Mouse (Mus musculus) stomach, embryonic 15.5 days (tissue): ENCODE measurements around the gene Hmcn1. TPM values are rescaled to one million over a fixed set of nuclear protein-coding genes. Genes with fewer than 3 reads are reported as not detected.

Experiments used
- ATAC-seq: fragments of 200-750 bp; cut with Nextera tagmentation; 2 replicates; pipeline ENCODE4 v1.8.0; 2017; ENCODE audit warnings: low read depth, moderate number of reproducible peaks, moderate TSS enrichment; ENCODE audit not compliant: insufficient read depth, low FRiP score
- H3K27ac ChIP-seq: fragments of 300-500 bp; sonication (generic); 2 replicates; pipeline ENCODE4 v1.5.1; 2015; ENCODE audit warnings: mild to moderate bottlenecking, inconsistent platforms
- H3K27me3 ChIP-seq: fragments of 300-500 bp; sonication (generic); replicated peaks from 2 replicates; pipeline ENCODE4 v1.6.1; 2015; ENCODE audit warnings: inconsistent platforms
- H3K36me3 ChIP-seq: fragments of 300-500 bp; sonication (generic); 2 replicates; pipeline ENCODE4 v1.6.1; 2015; ENCODE audit warnings: inconsistent platforms
- H3K4me1 ChIP-seq: fragments of 300-500 bp; sonication (generic); 2 replicates; pipeline ENCODE4 v1.6.1; 2015; ENCODE audit warnings: inconsistent platforms
- H3K4me2 ChIP-seq: fragments of 300-500 bp; sonication (generic); 2 replicates; pipeline ENCODE4 v1.6.1; 2015; ENCODE audit warnings: mild to moderate bottlenecking, inconsistent platforms
- H3K4me3 ChIP-seq: fragments of 300-500 bp; sonication (generic); replicated peaks from 2 replicates; pipeline ENCODE4 v1.5.1; 2015; ENCODE audit warnings: inconsistent platforms
- H3K9ac ChIP-seq: fragments of 300-500 bp; sonication (generic); 2 replicates; pipeline ENCODE4 v1.6.1; 2015; ENCODE audit warnings: inconsistent platforms
- H3K9me3 ChIP-seq: fragments of 300-500 bp; sonication (generic); 2 replicates; pipeline ENCODE4 v1.6.1; 2016; ENCODE audit warnings: inconsistent platforms
- WGBS: fragments of 180-500 bp; shearing (Covaris S2); methylation state at CpG from one replicate; pipeline ENCODE4 v1.1.7; 2015; 5-methylcytosine and 5-hydroxymethylcytosine counted together
- polyA plus RNA-seq: library from polyadenylated mRNA; unstranded; fragments of >200 nt; fragmentation: Nextera tagmentation; extraction: Ambion mirVana; gene quantifications from 2 replicates; pipeline ENCODE4 v1.2.1, GENCODE M21; 2015

The Hmcn1 gene
- polyA plus RNA-seq: 11.4 and 11.6 TPM in 2 replicates

- no peaks in the 10 kb centered on the region for H3K9me3 ChIP-seq
- peak within 1 kb of the TSS; percentile 73 for H3K27ac ChIP-seq
- peak within 1 kb of the TSS; percentile 53 for H3K4me3 ChIP-seq
- ATAC-seq: peak; percentile 85
- H3K36me3 ChIP-seq: no peaks in the 10 kb centered on the region
- 1% methylated on average over 38 of the region's 38 CpGs for WGBS
- 0 out of 2 replicates have a peak, but pooled peaks cover 3% of the 10 kb centered on the region for H3K4me1 ChIP-seq
- H3K27me3 ChIP-seq: no peaks in the 10 kb centered on the region
- H3K4me2 ChIP-seq: peak within 1 kb of the TSS; percentile 76
- peak within 1 kb of the TSS; percentile 45 for H3K9ac ChIP-seq
Observed at GRCm38 (mm10) chr1:150993162-150994064, at the start of gene Hmcn1. Hmcn1 (minus strand) TSS chr1:150993435.

DNA sequence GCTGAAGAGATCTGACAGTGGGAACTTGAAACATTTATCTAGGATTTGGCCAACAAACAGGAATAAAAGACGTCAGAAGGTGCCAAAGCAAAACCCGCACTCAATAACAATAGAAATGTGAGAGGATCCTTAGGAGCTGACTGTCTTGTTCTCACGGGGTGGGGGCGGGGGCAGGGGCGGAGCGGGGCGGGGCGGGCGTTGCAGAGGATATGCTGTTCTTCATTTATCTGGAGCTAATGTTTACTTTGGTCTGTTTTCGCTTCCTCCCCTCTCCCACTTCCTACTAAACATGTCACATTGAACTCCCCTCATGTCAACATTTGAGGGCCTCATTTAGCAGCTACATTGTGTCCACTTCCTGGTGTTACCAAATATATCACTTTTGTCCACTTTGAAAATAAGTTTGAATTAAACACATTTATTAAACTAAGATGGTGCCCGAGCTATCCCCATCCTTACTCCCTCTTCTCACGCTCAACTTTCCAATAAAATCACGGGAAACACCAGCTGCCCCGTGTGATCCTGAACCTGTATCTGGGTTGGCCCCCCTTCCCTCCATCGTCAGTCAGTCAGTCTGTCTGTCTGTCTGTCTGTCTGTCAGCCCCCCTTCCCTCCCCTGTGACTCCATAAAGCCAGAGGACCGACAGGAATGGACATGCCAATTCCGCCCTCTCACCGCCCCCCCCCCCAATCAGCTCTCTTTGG is 47.9 kb upstream of the Hmcn1 start:
- Histone ChIP-seq H3K27me3 (no peaks in the 10 kb centered on the region), H3K9me3 (no peaks in the 10 kb centered on the region), H3K4me1 (no peaks in the 10 kb centered on the region; the same call in 1 of the 2 replicates), H3K36me3 (no peaks in the 10 kb centered on the region), H3K4me3 (no peak overlapping the region), H3K9ac (no peak overlapping the region), H3K27ac (no peak overlapping the region), H3K4me2 (peak overlapping the region; percentile 19)
- ATAC-seq: 0 out of 2 replicates have a peak, but pooled peaks have one; percentile 53
- WGBS: 30% methylated on average over 18 of the region's 18 CpGs

DNA sequence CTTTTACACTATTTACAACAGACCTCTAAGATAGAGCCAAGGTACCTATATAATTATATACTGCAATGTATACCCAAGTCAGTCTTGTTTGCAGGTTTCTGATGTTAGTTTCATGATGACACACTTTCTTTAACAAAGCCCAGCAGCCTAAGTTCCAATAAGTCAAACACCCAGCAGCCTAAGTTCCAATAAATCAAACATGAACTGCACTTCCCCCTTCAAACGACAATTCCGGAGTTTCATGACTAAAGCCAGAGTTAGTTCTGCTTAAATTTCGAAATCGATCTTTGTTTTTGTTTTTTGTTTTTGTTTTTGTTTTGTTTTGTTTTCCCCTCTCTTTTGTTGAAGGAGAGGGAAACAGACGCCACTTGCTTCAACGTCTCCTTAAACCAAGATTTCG is 47.1 kb upstream of the Hmcn1 start:
- Histone ChIP-seq H3K36me3 (no peaks in the 10 kb centered on the region), H3K9me3 (no peaks in the 10 kb centered on the region), H3K4me3 (no peak overlapping the region), H3K9ac (no peak overlapping the region), H3K27ac (no peak overlapping the region), H3K27me3 (no peaks in the 10 kb centered on the region), H3K4me2 (peak overlapping the region; percentile 19; the same call in 1 of the 2 replicates), H3K4me1 (no peaks in the 10 kb centered on the region; the same call in 1 of the 2 replicates)
- no peak for ATAC-seq
- WGBS: 46% methylated on average over 7 of the region's 7 CpGs

DNA sequence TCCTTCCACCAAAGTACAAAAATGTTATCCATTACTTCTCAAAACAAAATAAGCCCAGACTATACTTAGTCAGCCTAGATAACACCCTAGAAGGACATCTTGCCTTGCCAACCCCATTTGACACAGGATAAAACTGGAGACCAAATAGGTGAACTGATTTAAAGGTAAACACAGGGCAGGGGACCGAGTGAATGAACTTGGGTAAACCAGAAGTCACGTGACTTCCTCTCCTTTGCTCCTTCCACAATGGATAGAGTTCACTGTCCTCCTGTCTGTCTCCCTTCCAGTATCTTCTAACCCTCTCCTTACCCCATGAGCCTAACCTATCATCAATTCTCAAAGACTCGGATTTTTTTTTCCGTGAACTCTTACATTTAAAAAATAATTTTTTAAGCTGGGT is 46.0 kb upstream of the Hmcn1 start:
- H3K4me2 ChIP-seq: no peak overlapping the region
- no peaks in the 10 kb centered on the region for H3K36me3 ChIP-seq
- no peaks in the 10 kb centered on the region for H3K27me3 ChIP-seq
- no peaks in the 10 kb centered on the region for H3K9me3 ChIP-seq
- H3K4me3 ChIP-seq: no peak overlapping the region
- H3K4me1 ChIP-seq: no peaks in the 10 kb centered on the region; the same call in 1 of the 2 replicates
- WGBS: 49% methylated on average over 4 of the region's 4 CpGs
- no peak for ATAC-seq
- H3K9ac ChIP-seq: no peak overlapping the region
- no peak overlapping the region for H3K27ac ChIP-seq

DNA sequence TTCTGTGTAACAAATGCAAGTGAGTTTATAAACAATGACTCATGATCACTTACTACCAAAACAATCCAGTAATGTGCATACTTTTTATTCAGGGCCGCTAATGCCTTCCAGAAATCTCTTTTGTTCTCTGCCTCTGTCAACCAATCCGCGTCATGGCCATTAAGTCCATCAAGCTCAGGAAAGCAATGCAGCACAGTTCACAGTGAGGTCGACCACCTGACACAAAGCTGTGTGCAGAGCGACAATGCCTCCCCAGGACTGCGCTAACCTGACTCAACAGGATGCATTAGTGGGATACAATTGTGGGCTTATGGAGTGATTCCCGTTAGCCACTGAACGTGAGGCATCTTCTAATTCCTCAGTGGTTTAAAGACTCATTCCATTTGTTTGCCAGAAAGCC is 45.3 kb upstream of the Hmcn1 start:
- no peaks in the 10 kb centered on the region for H3K9me3 ChIP-seq
- WGBS: 42% methylated on average over 8 of the region's 8 CpGs

GRCm38 (mm10) chr1:151036405-151036985 is 43.3 kb upstream of the Hmcn1 start:
- 81% methylated on average over 15 of the region's 15 CpGs for WGBS

More for the DNA sequence above, 45.3 kb upstream of the Hmcn1 start:
- no peak for ATAC-seq
- H3K27ac ChIP-seq: no peak overlapping the region
- H3K4me3 ChIP-seq: no peak overlapping the region
- H3K9ac ChIP-seq: no peak overlapping the region
- no peaks in the 10 kb centered on the region for H3K27me3 ChIP-seq
- no peaks in the 10 kb centered on the region; the same call in 1 of the 2 replicates for H3K4me1 ChIP-seq
- no peaks in the 10 kb centered on the region for H3K36me3 ChIP-seq
- H3K4me2 ChIP-seq: no peak overlapping the region

GRCm38 (mm10) chr1:151035766-151036165 is 42.5 kb upstream of the Hmcn1 start:
- Histone ChIP-seq H3K9me3 (no peaks in the 10 kb centered on the region), H3K4me1 (no peaks in the 10 kb centered on the region; the same call in 1 of the 2 replicates), H3K4me3 (no peak overlapping the region), H3K27ac (no peak overlapping the region), H3K36me3 (no peaks in the 10 kb centered on the region), H3K27me3 (no peaks in the 10 kb centered on the region), H3K4me2 (no peak overlapping the region), H3K9ac (no peak overlapping the region)
- ATAC-seq: no peak
- 81% methylated on average over 3 of the region's 3 CpGs for WGBS

More at GRCm38 (mm10) chr1:151036405-151036985, 43.3 kb upstream of the Hmcn1 start:
- H3K4me3 ChIP-seq: no peak overlapping the region
- ATAC-seq: no peak
- no peaks in the 10 kb centered on the region; the same call in 1 of the 2 replicates for H3K4me1 ChIP-seq
- H3K27me3 ChIP-seq: no peaks in the 10 kb centered on the region
- H3K27ac ChIP-seq: no peak overlapping the region
- no peak overlapping the region for H3K9ac ChIP-seq
- H3K4me2 ChIP-seq: 0 out of 2 replicates have a peak overlapping the region, but pooled peaks have one; percentile 8
- H3K36me3 ChIP-seq: no peaks in the 10 kb centered on the region
- no peaks in the 10 kb centered on the region for H3K9me3 ChIP-seq

DNA sequence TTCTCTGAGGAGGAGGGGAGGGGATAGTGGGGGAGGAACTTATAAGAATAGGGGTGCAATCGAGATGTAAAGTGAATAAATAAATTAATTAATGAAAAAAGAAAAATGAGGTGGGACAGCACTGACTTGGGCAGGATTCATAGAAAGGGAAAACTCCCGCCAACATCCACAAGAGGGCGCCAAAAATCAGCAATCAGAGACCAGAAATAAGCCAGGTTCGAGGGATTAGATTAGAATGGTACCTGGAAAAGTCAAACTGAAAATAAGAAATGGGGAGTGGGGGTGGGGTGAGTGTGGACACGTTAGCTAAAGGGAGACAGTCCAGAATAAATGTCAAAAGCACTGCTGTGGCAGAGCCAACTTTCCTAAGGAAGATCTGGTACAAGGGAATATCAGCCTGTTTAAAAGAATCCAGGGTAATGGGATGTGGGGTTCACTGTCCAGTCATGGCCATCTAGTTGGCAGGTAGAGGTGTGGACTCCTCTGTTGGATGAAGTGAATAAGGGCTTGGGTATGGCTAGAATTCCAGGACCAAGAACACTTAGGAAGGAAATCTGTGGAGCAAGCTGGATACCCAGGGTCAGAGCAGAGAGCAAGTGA is 41.9 kb upstream of the Hmcn1 start:
- H3K9ac ChIP-seq: no peak overlapping the region
- 0% methylated on average over 5 of the region's 5 CpGs for WGBS
- no peak overlapping the region for H3K27ac ChIP-seq
- no peaks in the 10 kb centered on the region for H3K36me3 ChIP-seq
- no peak overlapping the region for H3K4me3 ChIP-seq
- ATAC-seq: no peak
- no peaks in the 10 kb centered on the region for H3K27me3 ChIP-seq
- no peaks in the 10 kb centered on the region for H3K4me1 ChIP-seq
- H3K9me3 ChIP-seq: no peaks in the 10 kb centered on the region
- no peak overlapping the region for H3K4me2 ChIP-seq

GRCm38 (mm10) chr1:151033291-151033690 is 40.1 kb upstream of the Hmcn1 start:
- no peak for ATAC-seq
- Histone ChIP-seq H3K36me3 (no peaks in the 10 kb centered on the region), H3K9me3 (no peaks in the 10 kb centered on the region), H3K4me2 (no peak overlapping the region), H3K27me3 (no peaks in the 10 kb centered on the region), H3K27ac (no peak overlapping the region), H3K4me1 (no peaks in the 10 kb centered on the region), H3K4me3 (no peak overlapping the region), H3K9ac (no peak overlapping the region)

GRCm38 (mm10) chr1:151031581-151031980 is 38.3 kb upstream of the Hmcn1 start:
- Histone ChIP-seq H3K27ac (no peak overlapping the region), H3K36me3 (no peaks in the 10 kb centered on the region), H3K4me3 (no peak overlapping the region), H3K4me2 (no peak overlapping the region), H3K4me1 (no peaks in the 10 kb centered on the region), H3K27me3 (no peaks in the 10 kb centered on the region), H3K9ac (no peak overlapping the region), H3K9me3 (no peaks in the 10 kb centered on the region)
- WGBS: 67% methylated on average over 10 of the region's 10 CpGs
- ATAC-seq: no peak

DNA sequence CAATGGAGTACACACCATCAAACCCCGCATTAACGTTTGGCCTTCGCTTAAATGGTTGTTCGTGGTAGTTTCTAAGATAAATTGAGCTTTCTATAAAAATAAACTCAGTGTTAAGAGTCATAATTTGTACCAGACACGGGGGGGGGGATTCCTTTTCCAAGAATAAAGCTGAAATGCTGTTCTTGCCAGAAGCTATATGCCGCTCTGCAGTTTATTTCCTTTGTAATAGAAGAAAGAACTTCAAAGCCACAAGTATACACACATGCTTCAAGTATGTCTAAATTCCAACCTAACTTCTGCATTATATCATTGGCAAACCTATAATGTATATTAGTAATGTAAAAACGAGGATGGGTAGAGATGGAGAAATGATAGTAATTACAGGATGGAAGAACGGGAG is 37.9 kb upstream of the Hmcn1 start:
- no peaks in the 10 kb centered on the region for H3K4me1 ChIP-seq
- H3K36me3 ChIP-seq: no peaks in the 10 kb centered on the region
- no peaks in the 10 kb centered on the region for H3K9me3 ChIP-seq
- no peaks in the 10 kb centered on the region for H3K27me3 ChIP-seq
- H3K4me2 ChIP-seq: no peak overlapping the region
- H3K27ac ChIP-seq: no peak overlapping the region
- no peak overlapping the region for H3K9ac ChIP-seq
- 64% methylated on average over 8 of the region's 8 CpGs for WGBS
- no peak for ATAC-seq
- H3K4me3 ChIP-seq: no peak overlapping the region
